Mouse (Mus musculus) spleen, adult 2 months (tissue): Measurements from ENCODE around the gene Exosc5. TPM values are rescaled to one million over a fixed set of nuclear protein-coding genes. Genes with fewer than 3 reads are reported as not detected.

Source experiments
- DNase-seq, 2 experiments: peaks; one replicate each; pipeline versions ENCODE4 v3.0.0 to v3.0.0-alpha.2; 2012 to 2021; ENCODE audit warnings: low spot score in 2 of 2, low read depth in 1 of 2
- H3K27ac ChIP-seq: fragments of 200-500 bp; 2 replicates; pipeline ENCODE4 v1.5.1; 2012; ENCODE audit warnings: low read length, inconsistent platforms; ENCODE audit not compliant: insufficient read depth
- H3K27me3 ChIP-seq: fragments of 200-500 bp; 2 replicates; pipeline ENCODE4 v1.6.1; 2012; ENCODE audit warnings: mild to moderate bottlenecking, moderate library complexity, low read length, inconsistent platforms; ENCODE audit not compliant: control insufficient read depth, insufficient read depth
- H3K36me3 ChIP-seq: fragments of 200-500 bp; 2 replicates; pipeline ENCODE4 v1.6.1; 2012; ENCODE audit warnings: mild to moderate bottlenecking, low read length, inconsistent platforms; ENCODE audit not compliant: control insufficient read depth, insufficient read depth
- H3K4me1 ChIP-seq: fragments of 200-500 bp; 2 replicates; pipeline ENCODE4 v1.6.1; 2011; ENCODE audit warnings: inconsistent platforms; ENCODE audit not compliant: control insufficient read depth, insufficient read depth, insufficient read length
- H3K4me3 ChIP-seq: fragments of 200-500 bp; 2 replicates; pipeline ENCODE4 v1.5.1; 2011; ENCODE audit warnings: mild to moderate bottlenecking, inconsistent platforms; ENCODE audit not compliant: insufficient read depth, insufficient read length; ENCODE audit errors: extremely low read depth
- CTCF ChIP-seq: fragments of 200-500 bp; IDR thresholded peaks from 2 replicates; pipeline ENCODE4 v1.5.1; 2011; ENCODE audit warnings: mild to moderate bottlenecking, inconsistent platforms; ENCODE audit not compliant: insufficient read depth, insufficient read length, insufficient replicate concordance; ENCODE audit errors: extremely low read depth
- POLR2A ChIP-seq: fragments of 200-500 bp; IDR thresholded peaks from 2 replicates; pipeline ENCODE4 v1.6.1; 2011; ENCODE audit warnings: low read depth, low read length, inconsistent platforms
- WGBS: fragments of 180-500 bp; shearing (Covaris S2); methylation state at CpG from one replicate; pipeline ENCODE4 v1.1.7; 2018; 5-methylcytosine and 5-hydroxymethylcytosine counted together
- polyA plus RNA-seq: library from polyadenylated mRNA; depleted of rRNA; stranded (reverse); fragments of >200 nt; gene quantifications from 2 replicates; pipeline ENCODE4 v1.2.3, GENCODE M21; 2012

Exosc5 gene
- polyA plus RNA-seq, 1 experiment, result 79.5 TPM

DNA sequence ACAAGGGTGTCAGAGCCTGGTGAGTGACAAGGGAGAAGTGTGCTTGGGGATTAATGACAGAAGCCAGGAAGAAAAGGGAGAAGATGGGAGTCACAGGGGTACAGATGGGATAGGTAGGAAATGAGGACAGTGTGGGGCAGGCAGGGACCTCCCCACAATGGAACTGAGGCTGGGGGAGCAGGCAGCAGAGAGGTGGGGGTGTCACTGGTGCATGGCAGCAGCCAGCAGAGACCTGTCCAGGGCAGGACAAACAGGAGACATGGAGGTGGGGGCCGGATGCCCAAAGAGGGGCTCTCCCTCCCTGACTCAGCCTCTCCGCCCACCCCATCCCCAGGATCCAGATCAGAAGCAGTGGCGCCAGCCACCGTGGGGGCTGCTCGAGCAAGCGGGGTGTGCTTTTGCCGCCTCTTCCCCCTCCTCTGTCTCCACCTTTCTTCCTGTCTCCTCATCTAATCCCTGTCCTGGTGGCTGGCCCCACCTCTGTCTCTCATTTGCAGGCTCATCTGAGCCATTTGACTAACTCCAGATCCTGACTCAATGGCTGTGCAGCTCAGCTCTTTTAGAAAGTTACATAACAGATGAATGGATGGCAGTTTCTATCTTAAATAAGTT lies 51.7 kb downstream of the Exosc5 start:
- H3K27me3 ChIP-seq, result no peaks in the 10 kb centered on the region
- peaks cover 31% of the 10 kb centered on the region for H3K36me3 ChIP-seq
- H3K4me3 ChIP-seq, result no peak overlapping the region
- 29% methylated on average over 6 of the region's 7 CpGs for WGBS
- H3K27ac ChIP-seq, result peak overlapping the region; percentile 56
- peaks cover 44% of the 10 kb centered on the region for H3K4me1 ChIP-seq
- DNase-seq, result peak in 1 of 2 experiments; percentile 18
- TF ChIP-seq POLR2A, result no peak
- TF ChIP-seq CTCF, result no peak

DNA sequence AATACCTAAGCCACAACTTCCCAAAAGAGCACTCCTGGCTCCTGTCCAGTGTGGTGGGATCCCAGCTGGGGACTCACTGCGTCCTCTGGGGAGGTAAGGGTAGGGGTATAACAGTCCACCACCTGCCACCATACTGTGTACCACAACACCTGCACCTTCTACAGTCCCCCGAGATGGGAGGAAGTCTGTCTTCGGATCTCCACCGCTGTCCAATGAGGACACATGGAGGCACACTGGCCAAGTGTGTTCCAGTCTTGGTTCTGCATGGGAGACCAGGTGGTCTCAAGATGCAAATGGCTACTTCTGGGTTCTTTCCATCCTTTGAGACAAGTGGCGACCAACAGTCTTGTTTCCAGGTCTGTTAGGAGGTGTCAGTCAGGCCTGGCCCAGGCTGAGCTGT lies 52.2 kb downstream of the Exosc5 start:
- H3K4me1 ChIP-seq, result peaks cover 40% of the 10 kb centered on the region
- TF ChIP-seq POLR2A (no peak), CTCF (no peak)
- H3K27ac ChIP-seq, result peak overlapping the region; percentile 9
- no peak overlapping the region for H3K4me3 ChIP-seq
- H3K27me3 ChIP-seq, result no peaks in the 10 kb centered on the region
- H3K36me3 ChIP-seq, result peaks cover 35% of the 10 kb centered on the region
- 27% methylated on average over 5 of the region's 5 CpGs for WGBS
- DNase-seq, result peak in 1 of 2 experiments; percentile 3

DNA sequence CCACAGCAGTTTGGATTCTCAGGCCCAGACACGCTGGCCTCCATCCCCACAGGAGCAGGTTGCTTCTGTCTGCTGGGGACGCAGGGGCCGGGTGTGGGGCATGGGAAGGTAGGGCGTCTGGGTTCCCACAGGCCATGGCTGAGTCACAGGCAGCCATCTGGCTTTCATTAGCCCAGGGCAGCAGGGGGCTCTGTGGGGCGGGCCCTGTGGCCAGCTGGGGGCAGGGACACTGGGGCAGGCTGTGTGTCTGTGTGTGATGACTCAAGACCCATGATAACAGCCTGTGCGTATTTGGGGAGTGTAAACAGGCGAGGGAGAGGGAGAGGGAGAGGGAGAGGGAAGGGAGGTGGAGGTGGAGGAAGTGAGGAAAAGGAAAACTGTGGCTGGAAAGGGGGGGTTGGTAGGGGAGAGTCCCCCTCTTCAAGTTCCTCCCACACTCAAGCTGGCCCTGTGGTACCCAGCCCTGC lies 52.8 kb downstream of the Exosc5 start:
- Histone ChIP-seq H3K27me3 (no peaks in the 10 kb centered on the region), H3K36me3 (peaks cover 35% of the 10 kb centered on the region), H3K4me3 (no peak overlapping the region), H3K4me1 (peaks cover 34% of the 10 kb centered on the region), H3K27ac (peak overlapping the region; percentile 9; the same call in 1 of the 2 replicates)
- 24% methylated on average over 7 of the region's 7 CpGs for WGBS
- TF ChIP-seq POLR2A (no peak), CTCF (no peak)
- peak in 1 of 2 experiments; percentile 7 for DNase-seq

DNA sequence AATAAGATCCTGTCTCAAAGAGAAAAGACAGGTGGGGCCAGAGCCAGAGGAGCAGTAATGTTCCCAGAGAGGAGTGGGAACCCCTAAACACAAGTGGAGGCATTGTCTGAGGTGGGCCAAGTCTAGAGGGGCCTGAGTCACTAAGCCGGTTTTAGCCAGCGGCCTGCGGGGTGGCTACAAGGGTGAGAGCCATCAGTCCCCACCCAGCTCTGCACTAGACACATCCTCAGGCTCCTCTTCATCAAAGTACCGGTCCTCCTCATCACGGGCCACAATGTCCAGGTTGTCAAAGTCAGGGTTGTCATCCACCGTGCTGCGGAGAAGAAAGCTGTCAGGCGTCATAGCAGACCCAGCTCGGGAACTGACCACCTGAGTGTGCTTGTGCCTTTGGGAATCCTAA lies 53.8 kb downstream of the Exosc5 start:
- DNase-seq, result peak in 1 of 2 experiments; percentile 2
- WGBS, result 93% methylated on average over 9 of the region's 9 CpGs
- H3K27me3 ChIP-seq, result no peaks in the 10 kb centered on the region
- H3K4me3 ChIP-seq, result no peak overlapping the region
- TF ChIP-seq CTCF (no peak), POLR2A (no peak)
- peaks cover 35% of the 10 kb centered on the region for H3K36me3 ChIP-seq
- H3K27ac ChIP-seq, result no peak overlapping the region
- peaks cover 27% of the 10 kb centered on the region for H3K4me1 ChIP-seq

DNA sequence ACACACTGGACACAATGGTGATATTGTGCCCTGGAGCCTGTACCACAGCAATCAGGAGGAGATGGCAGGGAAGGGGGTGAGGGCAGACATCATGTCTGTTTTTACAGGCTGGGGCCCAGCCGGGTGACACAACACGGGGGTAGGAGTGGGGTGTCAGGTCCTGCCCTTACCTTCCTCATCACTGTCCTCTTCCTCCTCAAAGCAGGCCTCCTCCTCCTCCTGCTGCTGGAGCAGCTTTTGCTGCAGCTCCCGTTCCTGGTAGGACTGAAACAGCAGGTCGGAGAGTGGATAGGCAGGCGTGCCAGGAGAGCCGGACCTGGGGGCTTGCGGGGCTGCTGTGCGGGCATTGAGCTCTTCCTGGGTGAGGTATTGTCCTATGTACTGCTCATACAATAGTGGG lies 55.6 kb downstream of the Exosc5 start:
- H3K36me3 ChIP-seq, result peaks cover 35% of the 10 kb centered on the region
- 94% methylated on average over 8 of the region's 8 CpGs for WGBS
- H3K27ac ChIP-seq, result no peak overlapping the region
- peaks cover 28% of the 10 kb centered on the region for H3K4me1 ChIP-seq
- no peak for DNase-seq
- H3K4me3 ChIP-seq, result no peak overlapping the region
- no peak for TF ChIP-seq CTCF
- TF ChIP-seq POLR2A, result no peak
- no peaks in the 10 kb centered on the region for H3K27me3 ChIP-seq

DNA sequence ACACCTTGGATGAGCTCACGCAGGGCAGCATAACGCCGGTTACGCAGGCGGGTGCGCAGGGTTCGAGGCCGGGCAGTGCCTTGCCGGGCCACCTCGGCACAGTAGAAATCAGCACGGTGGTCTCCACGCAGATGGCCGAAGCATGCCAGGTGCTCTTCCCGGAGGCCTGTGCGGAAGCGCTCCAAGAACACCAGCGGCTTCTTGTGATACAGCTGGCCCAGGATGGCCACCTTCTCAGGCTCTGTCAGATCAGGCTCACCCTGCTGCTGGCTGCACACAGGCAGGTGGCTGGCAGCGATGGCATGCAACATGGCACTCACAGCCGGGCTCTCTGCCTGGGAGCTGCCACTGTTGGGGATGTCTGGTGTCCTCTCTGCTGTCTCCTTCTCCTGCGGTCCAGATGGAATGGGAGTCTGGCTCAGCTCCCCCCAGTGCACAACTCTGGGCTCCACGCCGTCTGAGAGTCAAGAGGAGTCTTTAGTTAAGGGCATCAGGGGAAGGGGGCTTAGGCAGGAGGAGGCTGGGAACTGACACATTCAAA lies 56.8 kb downstream of the Exosc5 start:
- TF ChIP-seq CTCF, result no peak
- TF ChIP-seq POLR2A, result no peak
- 97% methylated on average over 22 of the region's 22 CpGs for WGBS
- no peaks in the 10 kb centered on the region for H3K27me3 ChIP-seq
- peaks cover 17% of the 10 kb centered on the region for H3K4me1 ChIP-seq
- peak in 1 of 2 experiments; percentile 2 for DNase-seq
- H3K36me3 ChIP-seq, result peaks cover 36% of the 10 kb centered on the region
- no peak overlapping the region for H3K4me3 ChIP-seq
- no peak overlapping the region for H3K27ac ChIP-seq

DNA sequence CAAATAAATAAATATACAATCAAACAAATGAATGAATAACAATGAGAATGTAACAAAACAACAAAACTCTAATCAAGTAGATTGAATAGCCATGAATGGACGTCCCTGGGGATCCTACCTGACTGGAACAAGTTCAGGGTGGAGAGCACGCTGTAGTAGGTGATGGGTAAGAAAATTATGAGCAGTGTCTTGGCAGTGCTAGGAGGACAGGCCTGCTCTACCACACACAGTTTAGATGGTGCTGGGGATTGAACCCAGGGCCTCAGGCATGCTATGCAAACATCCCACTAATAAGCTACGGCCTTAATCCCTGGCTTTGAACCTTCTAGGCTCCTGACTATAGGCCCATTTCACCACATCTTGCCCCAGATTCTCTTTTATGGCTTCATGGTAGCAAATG lies 58.5 kb downstream of the Exosc5 start:
- 85% methylated on average over 3 of the region's 3 CpGs for WGBS
- H3K27me3 ChIP-seq, result no peaks in the 10 kb centered on the region
- H3K36me3 ChIP-seq, result peaks cover 40% of the 10 kb centered on the region
- H3K27ac ChIP-seq, result no peak overlapping the region
- TF ChIP-seq CTCF, result no peak
- no peak for TF ChIP-seq POLR2A
- peaks cover 7% of the 10 kb centered on the region for H3K4me1 ChIP-seq
- no peak for DNase-seq
- H3K4me3 ChIP-seq, result no peak overlapping the region
